Mouse (Mus musculus) lung, postnatal 0 days (tissue): ENCODE measurements at regions not wholly inside any gene's neighbourhood (a gene's known extent, or its start where the extent isn't known, plus 50 kb on each side); places are given as distances from the start of the nearest gene placed in this dataset.
A peak's percentile ranks its signal among the peaks of the same experiment; 100 is the strongest.

ENCODE experiments used
- ATAC-seq: fragments of 200-750 bp; cut with Nextera tagmentation; 2 replicates; pipeline ENCODE4 v1.8.0; 2017; ENCODE audit warnings: moderate library complexity
- DNase-seq: peaks from one replicate; pipeline ENCODE4 v3.0.0-alpha.2; 2016; ENCODE audit warnings: low spot score
- H3K27ac ChIP-seq: fragments of 300-500 bp; sonication (generic); 2 replicates; pipeline ENCODE4 v1.5.1; 2014; ENCODE audit warnings: antibody characterized with exemption, mild to moderate bottlenecking, low read length, mixed read lengths
- H3K27me3 ChIP-seq: fragments of 300-500 bp; sonication (generic); replicated peaks from 2 replicates; pipeline ENCODE4 v1.6.1; 2014; ENCODE audit warnings: low read length, mixed read lengths; ENCODE audit not compliant: insufficient read depth
- H3K36me3 ChIP-seq: fragments of 300-500 bp; sonication (generic); 2 replicates; pipeline ENCODE4 v1.6.1; 2014; ENCODE audit warnings: low read length, mixed read lengths; ENCODE audit not compliant: insufficient read depth
- H3K4me1 ChIP-seq: fragments of 300-500 bp; sonication (generic); 2 replicates; pipeline ENCODE4 v1.6.1; 2014; ENCODE audit warnings: antibody characterized with exemption, low read depth, low read length, mixed read lengths; ENCODE audit not compliant: insufficient read depth
- H3K4me2 ChIP-seq: fragments of 300-500 bp; sonication (generic); replicated peaks from 2 replicates; pipeline ENCODE4 v1.6.1; 2014; ENCODE audit warnings: low read depth, mild to moderate bottlenecking, low read length, moderate library complexity, mixed read lengths
- H3K4me3 ChIP-seq: fragments of 300-500 bp; sonication (generic); 2 replicates; pipeline ENCODE4 v1.5.1; 2014; ENCODE audit warnings: low read depth, low read length
- H3K9ac ChIP-seq: fragments of 300-500 bp; sonication (generic); replicated peaks from 2 replicates; pipeline ENCODE4 v1.6.1; 2014; ENCODE audit warnings: low read depth, mild to moderate bottlenecking
- H3K9me3 ChIP-seq: fragments of 300-500 bp; sonication (generic); 2 replicates; pipeline ENCODE4 v1.6.1; 2016; ENCODE audit warnings: low read length, mixed read lengths
- CTCF ChIP-seq: IDR thresholded peaks from 2 replicates; pipeline ENCODE4 v1.5.1; 2016; ENCODE audit warnings: antibody characterized with exemption, mild to moderate bottlenecking
- EP300 ChIP-seq: IDR thresholded peaks from 2 replicates; pipeline ENCODE4 v1.6.1; 2016; ENCODE audit warnings: antibody characterized with exemption, mild to moderate bottlenecking, control low read depth
- WGBS: fragments of 180-500 bp; shearing (Covaris S2); extraction: QIAGEN DNeasy Blood & Tissue Kit; methylation state at CpG from one replicate; pipeline ENCODE4 v1.1.7; 2014; 5-methylcytosine and 5-hydroxymethylcytosine counted together

GRCm38 (mm10) chr7:36473532-36473931 lies 224.4 kb upstream of the Tshz3 start:
- Histone ChIP-seq H3K36me3 (no peaks in the 10 kb centered on the region), H3K9me3 (no peaks in the 10 kb centered on the region), H3K4me1 (no peaks in the 10 kb centered on the region), H3K9ac (no peak overlapping the region), H3K4me2 (no peak overlapping the region), H3K27ac (no peak overlapping the region), H3K27me3 (no peaks in the 10 kb centered on the region), H3K4me3 (no peak overlapping the region)
- ATAC-seq, result no peak
- 73% methylated on average over 2 of the region's 2 CpGs for WGBS
- TF ChIP-seq CTCF (peak; percentile 14; the same call in 1 of the 2 replicates), EP300 (no peak)
- no peak for DNase-seq

DNA sequence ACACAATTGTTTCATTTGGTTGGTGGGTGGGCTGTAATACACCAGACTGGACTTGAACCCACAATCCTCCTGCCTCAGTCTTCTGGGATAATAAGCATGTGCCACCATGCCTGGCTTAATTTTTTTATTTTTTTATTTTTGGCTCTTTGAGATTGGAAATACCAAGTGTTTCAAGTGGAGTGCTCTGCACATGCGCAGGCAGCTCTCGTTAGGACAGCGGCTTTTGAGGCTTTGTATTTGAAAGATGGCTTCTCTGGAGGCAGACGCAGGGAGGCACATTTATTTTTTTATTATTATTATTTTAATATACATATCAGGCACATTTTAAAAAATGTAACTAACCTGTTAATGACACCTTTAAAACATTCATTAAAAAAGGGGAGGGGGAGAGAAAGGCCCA lies 221.5 kb upstream of the Tshz3 start:
- WGBS, result 88% methylated on average over 4 of the region's 4 CpGs
- ATAC-seq, result no peak
- Histone ChIP-seq H3K27ac (no peak overlapping the region), H3K4me3 (no peak overlapping the region), H3K27me3 (no peaks in the 10 kb centered on the region), H3K9me3 (no peaks in the 10 kb centered on the region), H3K4me1 (no peaks in the 10 kb centered on the region), H3K36me3 (no peaks in the 10 kb centered on the region), H3K9ac (no peak overlapping the region), H3K4me2 (no peak overlapping the region)
- TF ChIP-seq CTCF, result no peak
- TF ChIP-seq EP300, result no peak
- DNase-seq, result no peak

GRCm38 (mm10) chr7:36476851-36477644 lies 220.9 kb upstream of the Tshz3 start:
- no peak overlapping the region for H3K4me3 ChIP-seq
- H3K36me3 ChIP-seq, result no peaks in the 10 kb centered on the region
- no peak overlapping the region for H3K27ac ChIP-seq
- no peaks in the 10 kb centered on the region for H3K9me3 ChIP-seq
- TF ChIP-seq EP300, result no peak
- TF ChIP-seq CTCF, result no peak
- WGBS, result 79% methylated on average over 22 of the region's 22 CpGs
- no peak overlapping the region for H3K9ac ChIP-seq
- H3K4me2 ChIP-seq, result no peak overlapping the region
- no peak for DNase-seq
- no peaks in the 10 kb centered on the region for H3K4me1 ChIP-seq
- ATAC-seq, result no peak
- no peaks in the 10 kb centered on the region for H3K27me3 ChIP-seq

DNA sequence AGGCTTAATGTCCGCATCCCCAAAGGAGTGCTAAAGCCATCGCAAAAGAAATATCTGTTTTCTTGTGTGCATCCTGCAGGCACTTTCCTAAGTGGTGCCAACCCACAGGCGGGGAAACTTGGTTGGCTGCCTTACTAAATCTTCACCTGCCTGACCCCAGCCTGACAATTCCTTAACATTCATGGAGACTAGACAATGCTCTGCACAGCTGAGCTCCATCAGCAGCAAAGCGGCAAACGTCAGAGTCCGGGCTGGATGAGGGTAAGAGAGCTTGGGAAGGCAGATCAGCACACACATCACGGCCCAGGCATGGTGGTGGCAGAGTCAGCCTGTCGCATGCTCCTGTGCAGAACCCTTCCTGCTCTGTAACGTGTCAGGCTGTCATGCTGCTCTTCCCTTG lies 209.8 kb upstream of the Tshz3 start:
- Histone ChIP-seq H3K9me3 (no peaks in the 10 kb centered on the region), H3K27ac (no peak overlapping the region), H3K27me3 (no peaks in the 10 kb centered on the region), H3K4me2 (no peak overlapping the region), H3K4me1 (no peaks in the 10 kb centered on the region), H3K4me3 (no peak overlapping the region), H3K9ac (no peak overlapping the region), H3K36me3 (no peaks in the 10 kb centered on the region)
- DNase-seq (no peak), ATAC-seq (no peak)
- WGBS, result 70% methylated on average over 9 of the region's 9 CpGs
- TF ChIP-seq CTCF (no peak), EP300 (no peak)

- WGBS, result 74% methylated on average over 10 of the region's 10 CpGs
- Histone ChIP-seq H3K4me2 (no peak overlapping the region), H3K4me3 (no peak overlapping the region), H3K27ac (no peak overlapping the region), H3K9me3 (no peaks in the 10 kb centered on the region), H3K36me3 (no peaks in the 10 kb centered on the region), H3K4me1 (no peaks in the 10 kb centered on the region), H3K27me3 (no peaks in the 10 kb centered on the region), H3K9ac (no peak overlapping the region)
- ATAC-seq, result no peak
- no peak for DNase-seq
- TF ChIP-seq CTCF (no peak), EP300 (no peak)
Observed at GRCm38 (mm10) chr7:36491173-36491581, 206.7 kb upstream of the Tshz3 start.

DNA sequence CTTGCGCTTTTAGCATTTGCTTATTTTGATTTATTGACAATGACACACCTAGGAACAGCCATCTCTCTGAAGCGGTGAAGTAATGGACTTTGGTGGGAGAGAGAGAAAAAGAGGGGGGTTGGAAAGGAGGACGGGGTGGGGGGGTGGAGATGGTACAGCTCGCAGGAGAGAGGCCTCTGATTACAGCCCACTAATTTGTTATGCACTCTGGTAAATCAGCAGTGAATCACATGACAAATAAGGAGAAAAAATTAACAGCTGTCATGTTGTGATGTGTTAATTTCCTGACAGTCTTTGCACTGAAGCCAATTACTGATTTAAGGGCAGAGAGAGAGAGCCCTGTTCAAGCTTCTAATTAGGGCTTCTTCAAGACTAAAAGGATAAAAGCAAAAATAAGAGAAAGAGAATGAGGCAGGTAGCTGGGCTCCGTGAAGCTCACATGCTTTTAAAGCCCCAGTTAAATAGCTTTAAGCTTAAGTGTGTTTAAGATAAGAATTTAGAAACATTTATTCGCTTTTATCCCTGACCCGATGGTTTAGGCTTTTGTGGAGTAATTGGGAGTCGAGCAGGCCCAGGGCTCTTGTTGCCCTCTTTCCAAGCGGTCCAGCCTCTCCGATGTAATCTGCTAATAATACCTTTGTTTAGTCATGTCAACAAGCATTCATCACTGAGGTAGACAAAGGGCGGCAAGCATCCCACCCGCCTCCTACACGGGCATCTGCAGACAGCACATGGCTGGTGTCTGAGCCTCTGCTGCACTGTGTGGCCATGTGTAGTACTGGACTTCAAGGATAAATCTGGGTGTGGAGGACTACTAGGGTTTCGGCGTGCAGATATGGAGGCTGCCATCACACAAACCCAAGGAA lies 193.7 kb upstream of the Tshz3 start:
- no peak for TF ChIP-seq CTCF
- TF ChIP-seq EP300, result no peak
- Histone ChIP-seq H3K9ac (no peak overlapping the region), H3K4me2 (no peak overlapping the region), H3K27ac (no peak overlapping the region), H3K9me3 (no peaks in the 10 kb centered on the region), H3K4me3 (no peak overlapping the region), H3K4me1 (no peaks in the 10 kb centered on the region), H3K36me3 (no peaks in the 10 kb centered on the region), H3K27me3 (no peaks in the 10 kb centered on the region)
- WGBS, result 49% methylated on average over 15 of the region's 15 CpGs
- ATAC-seq (no peak), DNase-seq (no peak)
